Mouse (Mus musculus): ENCODE measurements at regions not wholly inside any gene's neighbourhood (a gene's known extent, or its start where the extent isn't known, plus 50 kb on each side); places are given as distances from the start of the nearest gene placed in this dataset.

- in situ Hi-C loops (cut with MboI; ENCODE audit: unreplicated experiment in 2 of 2): no loop called here
These were observed 521.0 kb downstream of the 1190002N15Rik start for GRCm38 (mm10) chr9:94016747-94017487.

- in situ Hi-C loops (cut with MboI; ENCODE audit: unreplicated experiment in 2 of 2): no loop called here
These were observed 545.7 kb downstream of the 1190002N15Rik start for GRCm38 (mm10) chr9:93992216-93992615.

- in situ Hi-C loops (cut with MboI; ENCODE audit: unreplicated experiment in 2 of 2): no loop called here
These were observed 546.7 kb downstream of the 1190002N15Rik start for GRCm38 (mm10) chr9:93991141-93991540.

- in situ Hi-C loops (cut with MboI; ENCODE audit: unreplicated experiment in 2 of 2): no loop called here
These were observed 556.7 kb downstream of the 1190002N15Rik start for GRCm38 (mm10) chr9:93981136-93981535.

- in situ Hi-C loops (cut with MboI; ENCODE audit: unreplicated experiment in 2 of 2): no loop called here
These were observed 568.1 kb downstream of the 1190002N15Rik start for GRCm38 (mm10) chr9:93969691-93970284.

GRCm38 (mm10) chr9:93969118-93969517, 568.8 kb downstream of the 1190002N15Rik start:
- in situ Hi-C loops (cut with MboI; ENCODE audit: unreplicated experiment in 2 of 2): no loop called here

- in situ Hi-C loops (cut with MboI; ENCODE audit: unreplicated experiment in 2 of 2): no loop called here
These were observed 582.4 kb downstream of the 1190002N15Rik start for GRCm38 (mm10) chr9:93955235-93956040.

GRCm38 (mm10) chr9:93948671-93949070, 589.2 kb downstream of the 1190002N15Rik start:
- in situ Hi-C loops (cut with MboI; ENCODE audit: unreplicated experiment in 2 of 2): no loop called here

GRCm38 (mm10) chr9:93947053-93947452, 590.8 kb downstream of the 1190002N15Rik start:
- in situ Hi-C loops (cut with MboI; ENCODE audit: unreplicated experiment in 2 of 2): no loop called here

GRCm38 (mm10) chr9:93940193-93940592, 597.7 kb downstream of the 1190002N15Rik start:
- in situ Hi-C loops (cut with MboI; ENCODE audit: unreplicated experiment in 2 of 2): no loop called here

GRCm38 (mm10) chr9:93930684-93931083, 607.2 kb downstream of the 1190002N15Rik start:
- in situ Hi-C loops (cut with MboI; ENCODE audit: unreplicated experiment in 2 of 2): no loop called here

- in situ Hi-C loops (cut with MboI; ENCODE audit: unreplicated experiment in 2 of 2): no loop called here
These were observed 648.6 kb downstream of the 1190002N15Rik start for GRCm38 (mm10) chr9:93889256-93889655.

GRCm38 (mm10) chr9:93880112-93880511, 657.8 kb downstream of the 1190002N15Rik start:
- in situ Hi-C loops (cut with MboI; ENCODE audit: unreplicated experiment in 2 of 2): no loop called here

GRCm38 (mm10) chr9:93879572-93879971, 658.3 kb downstream of the 1190002N15Rik start:
- in situ Hi-C loops (cut with MboI; ENCODE audit: unreplicated experiment in 2 of 2): no loop called here

- in situ Hi-C loops (cut with MboI; ENCODE audit: unreplicated experiment in 2 of 2): no loop called here
These were observed 667.1 kb downstream of the 1190002N15Rik start for GRCm38 (mm10) chr9:93870778-93871177.

- in situ Hi-C loops (cut with MboI; ENCODE audit: unreplicated experiment in 2 of 2): no loop called here
These were observed 679.9 kb downstream of the 1190002N15Rik start for GRCm38 (mm10) chr9:93857937-93858336.

GRCm38 (mm10) chr9:93846411-93846810, 691.5 kb downstream of the 1190002N15Rik start:
- in situ Hi-C loops (cut with MboI; ENCODE audit: unreplicated experiment in 2 of 2): no loop called here

- in situ Hi-C loops (cut with MboI; ENCODE audit: unreplicated experiment in 2 of 2): no loop called here
These were observed 694.0 kb downstream of the 1190002N15Rik start for GRCm38 (mm10) chr9:93843869-93844268.

Data from v-Abl transformed pro-B cells (cell line).